Mouse (Mus musculus) heart, postnatal 0 days (tissue): ENCODE data around the gene Snx32. TPM values are rescaled to one million over a fixed set of nuclear protein-coding genes. Genes with fewer than 3 reads are reported as not detected.

Experiments
- ATAC-seq: fragments of 200-750 bp; cut with Nextera tagmentation; 2 replicates; pipeline ENCODE4 v1.8.0; 2017; ENCODE audit warnings: low read depth, moderate number of reproducible peaks, moderate library complexity; ENCODE audit not compliant: insufficient read depth
- DNase-seq: peaks from one replicate; pipeline ENCODE4 v3.0.0-alpha.2; 2016; ENCODE audit warnings: low spot score
- H3K27ac ChIP-seq: fragments of 300-500 bp; sonication (generic); 2 replicates; pipeline ENCODE4 v1.5.1; 2014; ENCODE audit warnings: low read depth, mild to moderate bottlenecking
- H3K27me3 ChIP-seq: fragments of 300-500 bp; sonication (generic); 2 replicates; pipeline ENCODE4 v1.6.1; 2014; ENCODE audit warnings: low read length, mixed read lengths; ENCODE audit not compliant: control insufficient read depth, insufficient read depth
- H3K36me3 ChIP-seq: fragments of 300-500 bp; sonication (generic); replicated peaks from 2 replicates; pipeline ENCODE4 v1.6.1; 2014; ENCODE audit warnings: low read length, mixed read lengths; ENCODE audit not compliant: control insufficient read depth, insufficient read depth
- H3K4me1 ChIP-seq: fragments of 300-500 bp; sonication (generic); 2 replicates; pipeline ENCODE4 v1.6.1; 2014; ENCODE audit warnings: antibody characterized with exemption; ENCODE audit not compliant: control insufficient read depth, insufficient read depth
- H3K4me2 ChIP-seq: fragments of 300-500 bp; sonication (generic); 2 replicates; pipeline ENCODE4 v1.6.1; 2014; ENCODE audit warnings: low read depth, mild to moderate bottlenecking, low read length, moderate library complexity
- H3K4me3 ChIP-seq: fragments of 300-500 bp; sonication (generic); 2 replicates; pipeline ENCODE4 v1.5.1; 2014; ENCODE audit warnings: low read depth, low read length
- H3K9ac ChIP-seq: fragments of 300-500 bp; sonication (generic); replicated peaks from 2 replicates; pipeline ENCODE4 v1.6.1; 2014; ENCODE audit warnings: low read depth, low read length, mixed read lengths
- H3K9me3 ChIP-seq: fragments of 300-500 bp; sonication (generic); replicated peaks from 2 replicates; pipeline ENCODE4 v1.6.1; 2016; ENCODE audit warnings: low read length; ENCODE audit not compliant: control insufficient read depth
- CTCF ChIP-seq: IDR thresholded peaks from 2 replicates; pipeline ENCODE4 v1.5.1; 2016; ENCODE audit warnings: antibody characterized with exemption, control low read depth, low read depth
- EP300 ChIP-seq: IDR thresholded peaks from 2 replicates; pipeline ENCODE4 v1.6.1; 2016; ENCODE audit warnings: antibody characterized with exemption, low read depth
- WGBS: fragments of 180-500 bp; shearing (Covaris S2); extraction: QIAGEN DNeasy Blood & Tissue Kit; methylation state at CpG from one replicate; pipeline ENCODE4 v1.1.7; 2014; 5-methylcytosine and 5-hydroxymethylcytosine counted together
- polyA plus RNA-seq: library from polyadenylated mRNA; unstranded; fragments of >200 nt; fragmentation: Nextera tagmentation; extraction: Ambion mirVana; gene quantifications from 2 replicates; pipeline ENCODE4 v1.2.1, GENCODE M21; 2015
- total RNA-seq: library from RNA; depleted of rRNA; stranded (reverse); fragments of >200 nt; gene quantifications from 2 replicates; pipeline ENCODE4 v1.2.3, GENCODE M21; 2014; ENCODE audit warnings: low replicate concordance

Snx32 gene
- total and polyA plus RNA-seq, 2 experiments from 2014 or later = 9.1 to 22.6 TPM

GRCm38 (mm10) chr19:5516906-5517505 lies 6.7 kb upstream of the Snx32 start:
- ATAC-seq (no peak), DNase-seq (no peak)
- H3K4me2 ChIP-seq = no peak overlapping the region
- peaks cover 8% of the 10 kb centered on the region for H3K4me1 ChIP-seq
- no peaks in the 10 kb centered on the region for H3K9me3 ChIP-seq
- no peaks in the 10 kb centered on the region for H3K36me3 ChIP-seq
- no peak overlapping the region for H3K4me3 ChIP-seq
- TF ChIP-seq CTCF = no peak
- no peak for TF ChIP-seq EP300
- no peaks in the 10 kb centered on the region for H3K27me3 ChIP-seq
- H3K9ac ChIP-seq = no peak overlapping the region
- no peak overlapping the region for H3K27ac ChIP-seq
- 77% methylated on average over 8 of the region's 8 CpGs for WGBS

GRCm38 (mm10) chr19:5515840-5516777 lies 5.8 kb upstream of the Snx32 start:
- Histone ChIP-seq H3K27ac (no peak overlapping the region), H3K9ac (no peak overlapping the region), H3K4me2 (no peak overlapping the region), H3K9me3 (no peaks in the 10 kb centered on the region), H3K4me3 (no peak overlapping the region), H3K4me1 (peaks cover 15% of the 10 kb centered on the region), H3K36me3 (no peaks in the 10 kb centered on the region), H3K27me3 (no peaks in the 10 kb centered on the region)
- DNase-seq (no peak), ATAC-seq (no peak)
- WGBS = 91% methylated on average over 7 of the region's 7 CpGs
- TF ChIP-seq CTCF (no peak), EP300 (no peak)

GRCm38 (mm10) chr19:5513005-5513349 lies 2.6 kb upstream of the Snx32 start:
- H3K36me3 ChIP-seq = no peaks in the 10 kb centered on the region
- H3K4me1 ChIP-seq = peaks cover 30% of the 10 kb centered on the region
- no peaks in the 10 kb centered on the region for H3K27me3 ChIP-seq
- WGBS = 77% methylated on average over 3 of the region's 3 CpGs
- ATAC-seq (no peak), DNase-seq (no peak)
- no peak overlapping the region for H3K4me3 ChIP-seq
- H3K4me2 ChIP-seq = peak overlapping the region; percentile 21
- no peak for TF ChIP-seq EP300
- H3K9ac ChIP-seq = no peak overlapping the region
- H3K27ac ChIP-seq = no peak overlapping the region; the same call in 1 of the 2 replicates
- no peaks in the 10 kb centered on the region for H3K9me3 ChIP-seq

- ATAC-seq = no peak
- peak overlapping the region; percentile 21 for H3K4me2 ChIP-seq
- no peak for DNase-seq
- H3K9me3 ChIP-seq = no peaks in the 10 kb centered on the region
- H3K4me1 ChIP-seq = peaks cover 30% of the 10 kb centered on the region
- 56% methylated on average over 12 of the region's 12 CpGs for WGBS
- peak overlapping the region; percentile 3; the same call in 1 of the 2 replicates for H3K4me3 ChIP-seq
- H3K27ac ChIP-seq = peak overlapping the region; percentile 20
- no peaks in the 10 kb centered on the region for H3K27me3 ChIP-seq
- H3K9ac ChIP-seq = no peak overlapping the region
- TF ChIP-seq CTCF (no peak), EP300 (no peak)
- no peaks in the 10 kb centered on the region for H3K36me3 ChIP-seq
These were observed 2.0 kb upstream of the Snx32 start for GRCm38 (mm10) chr19:5512091-5513004.

- Histone ChIP-seq H3K9me3 (no peaks in the 10 kb centered on the region), H3K27ac (peak overlapping the region; percentile 59), H3K36me3 (no peaks in the 10 kb centered on the region), H3K9ac (peak overlapping the region; percentile 62), H3K27me3 (no peaks in the 10 kb centered on the region), H3K4me3 (peak overlapping the region; percentile 55), H3K4me1 (peaks cover 30% of the 10 kb centered on the region), H3K4me2 (peak overlapping the region; percentile 92)
- WGBS = 43% methylated on average over 15 of the region's 15 CpGs
- TF ChIP-seq CTCF (no peak), EP300 (no peak)
- no peak for ATAC-seq
- peak; percentile 28 for DNase-seq
These were observed 815 bp upstream of the Snx32 start for GRCm38 (mm10) chr19:5511074-5511632.
